Mouse (Mus musculus) stomach, embryonic 15.5 days (tissue): Measurements from ENCODE around the gene Zfx. TPM values are rescaled to one million over a fixed set of nuclear protein-coding genes. Genes with fewer than 3 reads are reported as not detected.

Experiments
- ATAC-seq: fragments of 200-750 bp; cut with Nextera tagmentation; 2 replicates; pipeline ENCODE4 v1.8.0; 2017; ENCODE audit warnings: low read depth, moderate number of reproducible peaks, moderate TSS enrichment; ENCODE audit not compliant: insufficient read depth, low FRiP score
- H3K27ac ChIP-seq: fragments of 300-500 bp; sonication (generic); 2 replicates; pipeline ENCODE4 v1.5.1; 2015; ENCODE audit warnings: mild to moderate bottlenecking, inconsistent platforms
- H3K27me3 ChIP-seq: fragments of 300-500 bp; sonication (generic); replicated peaks from 2 replicates; pipeline ENCODE4 v1.6.1; 2015; ENCODE audit warnings: inconsistent platforms
- H3K36me3 ChIP-seq: fragments of 300-500 bp; sonication (generic); 2 replicates; pipeline ENCODE4 v1.6.1; 2015; ENCODE audit warnings: inconsistent platforms
- H3K4me1 ChIP-seq: fragments of 300-500 bp; sonication (generic); 2 replicates; pipeline ENCODE4 v1.6.1; 2015; ENCODE audit warnings: inconsistent platforms
- H3K4me2 ChIP-seq: fragments of 300-500 bp; sonication (generic); 2 replicates; pipeline ENCODE4 v1.6.1; 2015; ENCODE audit warnings: mild to moderate bottlenecking, inconsistent platforms
- H3K4me3 ChIP-seq: fragments of 300-500 bp; sonication (generic); replicated peaks from 2 replicates; pipeline ENCODE4 v1.5.1; 2015; ENCODE audit warnings: inconsistent platforms
- H3K9ac ChIP-seq: fragments of 300-500 bp; sonication (generic); 2 replicates; pipeline ENCODE4 v1.6.1; 2015; ENCODE audit warnings: inconsistent platforms
- H3K9me3 ChIP-seq: fragments of 300-500 bp; sonication (generic); 2 replicates; pipeline ENCODE4 v1.6.1; 2016; ENCODE audit warnings: inconsistent platforms
- WGBS: fragments of 180-500 bp; shearing (Covaris S2); methylation state at CpG from one replicate; pipeline ENCODE4 v1.1.7; 2015; 5-methylcytosine and 5-hydroxymethylcytosine counted together
- polyA plus RNA-seq: library from polyadenylated mRNA; unstranded; fragments of >200 nt; fragmentation: Nextera tagmentation; extraction: Ambion mirVana; gene quantifications from 2 replicates; pipeline ENCODE4 v1.2.1, GENCODE M21; 2015

Gene Zfx
- polyA plus RNA-seq, 1 experiment from 2014 or later = 31.0 TPM

DNA sequence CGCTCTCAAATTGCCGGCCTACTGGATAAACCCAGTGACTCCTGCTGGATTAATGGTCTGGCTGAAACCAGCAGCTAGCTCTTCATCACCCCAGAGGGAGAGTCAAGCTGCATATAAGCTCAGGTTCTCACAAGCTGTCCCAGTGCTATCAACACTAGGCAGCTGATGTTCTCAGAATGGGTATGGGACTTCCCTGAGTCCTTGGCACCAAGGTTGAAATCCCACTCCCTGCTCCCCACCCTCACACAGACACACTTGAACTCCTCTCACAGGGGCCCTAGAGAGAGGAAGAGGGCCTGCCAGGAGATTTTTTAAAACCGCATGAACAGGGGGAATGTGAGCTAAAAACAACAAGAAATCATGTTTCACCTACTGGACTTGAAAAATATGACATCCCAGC lies 74.5 kb downstream of the Zfx start:
- H3K9ac ChIP-seq = no peak overlapping the region
- H3K4me3 ChIP-seq = no peak overlapping the region
- WGBS = 69% methylated on average over 3 of the region's 3 CpGs
- no peak for ATAC-seq
- H3K9me3 ChIP-seq = no peaks in the 10 kb centered on the region
- H3K4me1 ChIP-seq = no peaks in the 10 kb centered on the region
- H3K27me3 ChIP-seq = no peaks in the 10 kb centered on the region
- H3K36me3 ChIP-seq = no peaks in the 10 kb centered on the region
- no peak overlapping the region for H3K27ac ChIP-seq
- no peak overlapping the region for H3K4me2 ChIP-seq

DNA sequence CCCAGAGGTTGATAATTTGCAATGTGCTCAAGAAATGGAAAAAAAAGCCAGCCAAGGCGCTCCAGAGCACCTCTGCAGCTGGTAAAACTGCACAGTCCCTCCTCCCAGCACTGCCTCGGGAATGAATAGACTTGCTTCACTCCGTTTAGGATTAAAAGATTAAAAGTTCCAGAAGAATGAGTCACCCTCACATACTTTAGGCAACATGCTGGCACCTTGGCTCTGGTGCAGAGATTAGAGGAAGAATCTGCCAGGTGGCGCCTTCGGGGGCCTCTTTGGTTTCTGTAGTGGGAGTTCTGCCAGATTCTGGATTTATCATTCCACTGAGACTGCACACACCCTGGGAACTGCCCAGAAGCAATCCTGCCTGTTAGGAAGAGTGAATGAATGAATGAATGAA lies 75.5 kb downstream of the Zfx start:
- Histone ChIP-seq H3K4me2 (no peak overlapping the region), H3K27me3 (no peaks in the 10 kb centered on the region), H3K4me3 (no peak overlapping the region), H3K9ac (no peak overlapping the region), H3K27ac (no peak overlapping the region), H3K36me3 (no peaks in the 10 kb centered on the region), H3K4me1 (no peaks in the 10 kb centered on the region), H3K9me3 (no peaks in the 10 kb centered on the region)
- WGBS = 32% methylated on average over 5 of the region's 5 CpGs
- no peak; the same call in 1 of the 2 replicates for ATAC-seq

DNA sequence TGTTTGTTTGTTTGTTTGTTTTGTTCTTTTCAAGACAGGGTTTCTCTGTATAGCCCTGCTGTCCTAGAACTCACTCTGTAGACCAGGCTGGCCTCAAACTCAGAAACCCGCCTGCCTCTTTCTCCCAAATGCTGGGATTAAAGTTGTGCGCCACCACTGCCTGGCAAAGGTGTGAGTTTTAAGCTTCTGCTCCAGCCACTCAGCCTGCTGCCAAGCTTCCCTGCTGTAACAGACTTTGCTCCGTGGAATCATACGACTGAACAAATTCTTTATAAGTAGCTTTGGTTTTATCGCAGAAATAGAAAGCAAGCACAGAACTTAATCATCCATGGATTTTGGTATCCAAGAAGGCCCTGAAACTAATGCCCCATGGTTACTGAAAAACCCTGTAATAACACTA lies 76.1 kb downstream of the Zfx start:
- no peak overlapping the region for H3K27ac ChIP-seq
- no peak overlapping the region for H3K9ac ChIP-seq
- WGBS = 75% methylated on average over 5 of the region's 5 CpGs
- ATAC-seq = no peak
- H3K4me1 ChIP-seq = no peaks in the 10 kb centered on the region
- H3K4me2 ChIP-seq = no peak overlapping the region
- no peaks in the 10 kb centered on the region for H3K27me3 ChIP-seq
- H3K4me3 ChIP-seq = no peak overlapping the region
- no peaks in the 10 kb centered on the region for H3K36me3 ChIP-seq
- H3K9me3 ChIP-seq = no peaks in the 10 kb centered on the region

DNA sequence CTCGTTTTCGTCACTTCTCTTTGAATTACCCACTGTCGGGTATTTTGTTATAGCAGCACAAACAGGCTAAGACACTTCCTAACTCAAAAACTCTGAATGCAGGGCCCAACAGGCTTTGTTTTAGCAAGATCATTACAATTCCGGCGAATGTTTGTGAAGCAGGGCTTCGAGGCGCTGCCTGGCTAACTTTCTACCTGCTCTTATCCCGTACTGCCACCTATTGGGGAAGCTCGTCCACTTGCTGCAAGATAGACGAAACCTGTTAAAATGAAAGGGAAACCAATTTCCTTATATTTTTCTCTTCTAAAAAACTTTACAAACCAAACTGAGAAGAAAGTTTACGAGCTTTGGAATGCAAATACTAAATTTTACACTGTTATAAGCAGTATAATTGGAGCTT lies 90.6 kb downstream of the Zfx start:
- Histone ChIP-seq H3K4me2 (no peak overlapping the region), H3K9me3 (no peaks in the 10 kb centered on the region), H3K27me3 (no peaks in the 10 kb centered on the region), H3K36me3 (no peaks in the 10 kb centered on the region), H3K27ac (no peak overlapping the region), H3K4me1 (no peaks in the 10 kb centered on the region), H3K4me3 (no peak overlapping the region), H3K9ac (no peak overlapping the region)
- WGBS = 31% methylated on average over 11 of the region's 11 CpGs
- ATAC-seq = no peak

DNA sequence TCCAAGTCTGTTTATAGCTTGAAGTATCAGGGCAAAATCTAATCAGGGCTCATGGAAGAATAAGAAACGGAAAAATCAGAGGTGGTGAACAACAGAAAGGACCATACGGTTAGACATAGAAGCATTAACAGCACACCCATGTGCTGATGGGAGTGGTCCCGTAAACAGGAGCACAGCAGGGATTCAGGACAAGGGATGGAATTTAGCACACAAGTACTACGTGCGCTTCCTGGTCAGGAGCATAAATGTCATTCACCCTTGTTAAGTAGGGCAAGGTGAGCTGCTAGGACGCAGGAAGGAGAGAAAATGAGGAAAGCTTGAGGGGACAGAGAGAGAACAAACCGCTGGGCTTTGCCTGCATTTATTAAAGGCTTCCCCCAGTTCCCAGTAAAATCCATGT lies 93.4 kb downstream of the Zfx start:
- no peaks in the 10 kb centered on the region for H3K36me3 ChIP-seq
- H3K27me3 ChIP-seq = 0 out of 2 replicates have a peak, but pooled peaks cover 5% of the 10 kb centered on the region

More for the DNA sequence above, 93.4 kb downstream of the Zfx start:
- Histone ChIP-seq H3K9ac (no peak overlapping the region), H3K27ac (no peak overlapping the region), H3K4me1 (no peaks in the 10 kb centered on the region), H3K4me2 (no peak overlapping the region), H3K9me3 (no peaks in the 10 kb centered on the region), H3K4me3 (no peak overlapping the region)
- 67% methylated on average over 7 of the region's 7 CpGs for WGBS
- no peak for ATAC-seq

Other genes with a start within 250 kb of the Zfx start
- gene AU015836, start 155.0 kb downstream of the Zfx start, polyA plus RNA-seq = 0.19 and 0.22 TPM in 2 replicates
- gene Eif2s3x, start 89.2 kb upstream of the Zfx start, polyA plus RNA-seq = 64.7 and 75.5 TPM in 2 replicates
- gene Klhl15, start 110.9 kb upstream of the Zfx start, polyA plus RNA-seq = 8.7 and 9.6 TPM in 2 replicates
- 0.08 TPM in 1 of 2 replicates, not detected in the other for gene Fam90a1b, start 243.1 kb upstream of the Zfx start, polyA plus RNA-seq
- 61.9 and 94.2 TPM in 2 replicates for gene Apoo, start 243.4 kb upstream of the Zfx start, polyA plus RNA-seq